Mouse (Mus musculus): ENCODE measurements around the gene Rab26.

Rab26 gene

DNA sequence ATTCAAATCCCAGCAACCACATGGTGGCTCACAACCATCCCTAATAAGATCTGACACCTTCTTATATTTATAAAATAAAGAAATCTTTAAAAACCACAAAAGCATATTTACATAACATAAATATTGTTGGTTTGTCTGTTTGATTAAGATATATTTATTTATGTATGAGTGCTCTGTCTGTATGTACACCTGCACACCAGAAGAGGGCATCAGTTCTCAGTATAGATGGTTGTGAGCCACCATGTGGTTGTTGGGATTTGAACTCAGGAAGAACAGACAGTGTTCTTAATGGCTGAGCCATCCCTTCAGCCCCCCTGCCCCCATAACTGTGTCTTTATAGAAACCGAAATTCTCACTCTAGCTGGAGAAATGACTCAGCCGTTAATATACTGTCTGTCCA is 11.2 kb upstream of the Rab26 start:
- no peak for DNase-seq

GRCm38 (mm10) chr17:24544613-24545012 is 10.6 kb upstream of the Rab26 start:
- no peak for DNase-seq

- DNase-seq: peak; percentile 75
These were observed 6.4 kb upstream of the Rab26 start for GRCm38 (mm10) chr17:24540375-24540774.

DNA sequence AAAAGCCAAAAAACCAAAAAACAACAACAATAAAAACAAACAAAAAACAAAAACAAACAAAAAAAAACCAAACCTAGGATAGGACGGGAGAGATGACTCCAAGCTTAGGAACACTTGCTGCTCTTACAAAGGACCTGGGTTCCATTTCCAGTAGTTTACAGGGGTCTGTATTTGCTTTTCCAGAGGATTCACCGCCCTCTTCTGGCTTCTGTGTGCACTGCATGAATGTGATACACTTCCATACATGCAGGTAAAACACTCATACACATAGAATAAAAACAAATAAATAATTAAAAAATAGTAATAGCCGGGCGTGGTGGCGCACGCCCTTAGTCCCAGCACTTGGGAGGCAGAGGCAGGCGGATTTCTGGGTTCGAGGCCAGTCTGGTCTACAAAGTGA is 4.9 kb upstream of the Rab26 start:
- peak; percentile 72 for DNase-seq

- DNase-seq: no peak
These were observed 3.5 kb upstream of the Rab26 start for GRCm38 (mm10) chr17:24537536-24537935.

GRCm38 (mm10) chr17:24535300-24535699 is 1.3 kb upstream of the Rab26 start:
- DNase-seq: no peak

- DNase-seq: peak; percentile 92
These were observed 664 bp downstream of the Rab26 start for GRCm38 (mm10) chr17:24533099-24533992.

GRCm38 (mm10) chr17:24532045-24532444 is 2.0 kb downstream of the Rab26 start:
- DNase-seq: no peak

GRCm38 (mm10) chr17:24531064-24531463 is 2.9 kb downstream of the Rab26 start:
- no peak for DNase-seq

DNA sequence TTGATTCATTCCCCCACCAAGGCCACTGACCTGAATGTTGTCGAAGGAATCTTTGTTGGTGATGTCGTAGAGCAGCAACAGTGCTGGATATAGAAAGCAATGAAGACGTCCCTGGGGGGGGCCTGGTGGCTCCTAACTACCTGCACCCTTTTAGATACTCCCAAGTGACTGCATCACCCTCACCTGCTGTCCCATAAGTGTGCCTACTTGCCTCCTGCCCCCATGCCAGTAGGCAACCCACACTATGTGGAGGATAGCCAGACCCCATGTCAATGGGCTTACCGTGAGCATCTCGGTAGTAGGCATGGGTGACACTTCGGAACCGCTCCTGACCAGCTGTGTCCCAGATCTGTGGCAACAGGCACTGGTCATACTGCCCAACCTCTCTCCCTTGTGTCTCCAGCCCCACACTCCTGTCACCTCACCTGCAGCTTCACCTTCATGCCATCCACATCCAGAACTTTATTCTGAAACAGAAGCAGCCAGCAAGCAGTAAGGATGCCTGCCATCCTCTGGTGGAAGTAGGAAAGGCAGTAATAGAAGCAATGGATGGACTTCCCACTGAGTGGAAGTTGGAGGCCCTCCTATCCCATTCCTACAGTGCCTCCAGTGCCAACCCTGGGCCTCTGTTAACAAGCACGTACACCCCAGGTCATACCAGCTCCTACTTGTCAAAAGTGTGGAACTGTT is 3.5 kb downstream of the Rab26 start:
- DNase-seq: no peak

- DNase-seq: no peak
These were observed 4.1 kb downstream of the Rab26 start for GRCm38 (mm10) chr17:24529883-24530282.

DNA sequence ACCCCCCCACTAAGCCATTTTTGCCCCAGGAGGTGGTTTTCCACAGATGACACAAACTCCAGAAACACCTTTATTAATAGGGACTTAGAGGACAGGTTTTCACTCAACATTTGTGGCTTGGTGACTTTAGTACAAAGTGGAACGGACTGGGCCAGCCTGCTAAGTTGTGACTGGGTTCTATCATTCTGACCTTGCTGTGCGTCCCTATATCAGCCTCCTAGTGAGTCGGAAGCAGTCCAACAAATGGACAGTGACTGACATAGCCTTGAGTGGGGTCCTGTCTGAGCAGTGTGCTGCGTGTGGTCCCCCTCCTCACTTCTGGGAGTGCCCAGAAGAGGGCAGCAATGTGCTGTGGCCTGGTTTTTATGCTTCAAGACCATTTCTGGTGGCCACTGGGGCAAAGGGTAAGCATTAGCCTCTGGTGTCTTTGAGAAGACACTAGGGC is 5.0 kb downstream of the Rab26 start:
- DNase-seq: peak; percentile 76

GRCm38 (mm10) chr17:24528560-24528918 is 5.5 kb downstream of the Rab26 start:
- DNase-seq: no peak

DNA sequence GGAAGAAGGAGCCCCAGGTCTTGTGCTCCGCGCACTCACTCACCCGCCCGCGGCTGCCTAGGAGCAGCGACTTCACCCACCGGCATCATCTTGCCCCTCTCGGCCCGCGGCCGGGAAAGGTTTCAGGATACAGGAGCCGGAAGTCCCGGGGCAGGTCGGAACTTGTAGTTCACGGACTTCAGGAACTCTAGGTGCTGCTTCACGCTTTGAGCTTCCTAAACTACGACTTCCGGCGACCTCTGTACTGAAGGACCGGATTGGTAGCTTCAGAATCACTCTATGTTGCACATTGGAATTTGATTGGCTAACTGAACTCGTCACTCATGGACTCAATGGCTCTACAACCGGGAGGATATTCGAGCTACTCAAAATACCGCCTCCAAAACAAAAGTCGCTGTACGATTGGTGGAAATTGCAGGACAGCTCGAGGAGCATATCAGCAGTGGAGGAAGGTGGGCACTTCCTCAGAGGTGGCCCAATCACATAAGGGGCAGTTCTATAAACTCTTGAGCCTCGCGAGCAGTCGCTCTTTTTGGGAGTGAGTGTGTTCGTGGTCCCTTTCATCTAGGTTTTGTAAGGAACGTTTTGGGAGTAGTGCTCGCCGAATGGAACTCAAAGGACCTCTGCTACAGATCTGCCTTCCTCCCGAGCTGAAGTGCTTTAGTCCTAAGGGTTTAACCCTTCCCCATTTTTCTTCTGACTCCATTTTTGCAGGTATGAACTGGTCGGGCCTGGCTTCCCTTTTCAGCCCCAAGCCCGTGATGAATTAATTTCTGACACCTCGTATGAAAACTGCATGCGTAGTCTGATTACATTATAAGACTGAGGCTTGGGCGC is 6.1 kb downstream of the Rab26 start, which contains the start of gene Traf7:
Traf7 (minus strand) TSS at position 216 of the 837 bp plus-strand sequence.
- peak; percentile 97 for DNase-seq

DNA sequence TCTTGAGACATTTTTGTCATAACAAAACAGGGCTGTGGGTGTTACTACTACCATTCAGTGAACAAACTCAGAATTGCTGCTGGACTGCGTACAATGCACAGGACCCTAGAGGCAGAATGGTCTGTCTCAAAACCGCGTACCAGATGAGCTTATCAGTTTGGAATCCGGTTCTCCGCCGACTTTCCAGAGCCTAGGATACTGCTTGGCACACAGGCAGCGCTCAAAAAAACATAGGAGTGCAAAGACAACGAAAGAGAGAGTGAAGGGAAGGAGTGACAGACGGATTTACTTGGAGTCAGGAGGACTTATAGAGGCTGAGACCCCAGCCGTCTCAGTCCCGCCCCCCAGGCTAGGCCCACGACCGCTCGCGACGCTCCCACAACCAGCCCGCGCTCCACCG is 6.7 kb downstream of the Rab26 start:
- DNase-seq: peak; percentile 49

- no peak for DNase-seq
These were observed 9.3 kb downstream of the Rab26 start for GRCm38 (mm10) chr17:24524734-24525133.

DNA sequence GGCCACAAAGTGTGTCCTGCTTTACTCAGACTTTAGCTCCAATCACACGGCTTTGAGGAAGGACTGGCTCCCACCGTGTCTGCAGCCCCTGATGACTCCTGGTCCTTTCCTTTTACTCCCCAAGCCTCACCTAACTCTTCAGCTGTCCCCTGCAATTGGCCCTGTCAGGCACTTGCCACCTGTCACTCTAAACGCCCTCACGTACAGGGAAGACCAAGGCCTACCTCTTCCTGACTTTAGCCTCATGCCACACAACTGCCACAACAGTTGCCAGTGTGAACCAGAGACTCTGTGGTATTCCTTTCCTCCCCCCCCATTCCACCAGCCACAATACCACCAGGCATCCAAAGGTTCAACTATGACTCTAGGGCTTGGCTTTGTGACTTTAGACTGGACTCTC is 13.6 kb downstream of the Rab26 start:
- DNase-seq: no peak

- DNase-seq: peak; percentile 66
These were observed 19.4 kb downstream of the Rab26 start for GRCm38 (mm10) chr17:24514270-24515257.

- DNase-seq: peak; percentile 81
These were observed 20.4 kb downstream of the Rab26 start for GRCm38 (mm10) chr17:24513609-24514008.

GRCm38 (mm10) chr17:24507806-24508460 is 26.1 kb downstream of the Rab26 start:
- DNase-seq: no peak

DNA sequence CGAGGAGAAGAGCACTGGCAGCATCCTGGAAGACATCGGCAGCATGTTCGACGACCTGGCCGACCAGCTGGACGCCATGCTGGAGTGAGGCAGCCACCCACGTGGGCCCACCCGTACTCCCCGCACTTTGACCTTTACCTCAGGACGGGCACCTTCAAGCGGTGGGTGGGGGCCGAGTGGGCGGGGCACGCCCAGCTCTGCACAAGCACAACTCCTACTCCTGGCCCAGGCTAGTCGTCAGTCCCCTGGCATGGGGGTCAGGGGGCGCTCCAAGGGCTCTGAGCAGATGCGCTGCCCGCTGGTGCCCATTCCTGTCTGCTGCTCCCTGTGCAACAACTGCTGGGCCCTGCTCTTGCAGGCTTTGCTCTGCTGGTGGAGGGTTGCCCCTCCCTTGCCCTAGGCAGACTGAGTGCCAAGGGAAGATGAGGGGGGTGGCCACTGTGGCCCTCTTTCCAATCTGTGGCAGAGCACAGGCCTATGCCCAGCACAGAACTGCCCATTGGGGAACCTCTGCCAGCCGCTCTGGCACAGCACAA is 26.8 kb downstream of the Rab26 start:
- DNase-seq: no peak
